Mouse (Mus musculus): ENCODE data around the gene Gm28047. TPM values are rescaled to one million over a fixed set of nuclear protein-coding genes. Genes with fewer than 3 reads are reported as not detected.
A peak's percentile ranks its signal among the peaks of the same experiment; 100 is the strongest.
"Not testable (repeated sequence)": the region's sequence is repeated elsewhere in the genome, so short reads cannot be mapped to it uniquely, and the experiment has no call there.

Gm28047 gene
- total RNA-seq, 4 experiments from 2014 or later, result 0.96 TPM; not detected in 3

DNA sequence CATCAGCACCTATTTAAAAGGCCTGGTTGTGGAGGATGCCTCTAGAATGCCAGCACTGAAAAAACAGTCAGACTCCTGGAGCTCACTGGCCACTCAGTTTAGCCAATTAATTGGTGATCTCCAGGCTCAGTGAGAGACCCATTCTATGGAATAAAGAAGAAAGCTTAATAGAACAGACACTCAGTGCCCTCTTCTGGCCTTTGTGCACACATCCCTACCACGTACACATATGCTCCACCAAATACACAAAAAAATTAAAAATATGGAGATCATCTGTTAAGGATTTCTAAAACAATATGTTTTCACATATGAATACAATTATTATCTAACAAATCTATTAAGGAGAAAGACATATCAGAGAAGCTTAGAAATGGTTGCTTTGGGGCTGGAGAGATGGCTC is 4.1 kb downstream of the Gm28047 start:
- DNase-seq (ENCODE audit: low spot score in 2 of 2), result no peak

DNA sequence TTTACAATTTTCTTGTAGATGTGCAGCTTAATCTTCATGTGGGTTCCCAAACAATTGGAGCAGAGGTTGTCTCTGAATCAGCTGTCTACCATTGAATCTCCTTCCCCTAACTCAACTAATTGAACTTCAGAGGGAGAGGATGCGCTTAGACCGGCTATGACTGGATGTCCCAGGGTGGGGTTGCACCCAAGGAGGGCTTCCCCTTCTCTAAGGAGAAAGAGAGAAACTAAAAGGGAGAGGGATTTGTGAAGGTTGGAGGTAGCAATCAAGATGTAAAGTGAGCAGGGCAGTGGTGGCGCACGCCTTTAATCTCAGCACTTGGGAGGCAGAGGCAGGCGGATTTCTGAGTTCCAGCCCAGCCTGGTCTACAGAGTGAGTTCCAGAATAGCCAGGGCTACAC is 5.4 kb downstream of the Gm28047 start:
- no peak for DNase-seq (ENCODE audit: low spot score in 2 of 2)

DNA sequence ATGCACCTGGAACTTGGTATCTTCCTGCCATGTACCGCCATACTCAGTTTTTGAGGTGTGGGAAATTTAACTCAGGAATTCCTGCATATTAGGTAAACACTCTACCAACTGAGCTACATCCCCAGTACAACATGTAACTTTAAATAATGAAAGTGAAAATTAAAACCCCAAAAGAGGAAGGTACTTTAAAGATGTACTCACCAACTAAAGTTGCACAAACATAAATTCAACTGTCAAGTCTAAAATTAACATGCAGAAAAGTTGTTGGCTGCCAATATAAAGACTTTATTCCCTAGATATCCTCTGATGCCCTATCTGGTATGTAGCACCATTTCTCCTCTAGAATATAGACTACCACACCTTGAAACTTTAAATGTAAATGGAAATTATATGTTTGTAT is 7.2 kb downstream of the Gm28047 start:
- DNase-seq (ENCODE audit: low spot score in 2 of 2), result no peak

DNA sequence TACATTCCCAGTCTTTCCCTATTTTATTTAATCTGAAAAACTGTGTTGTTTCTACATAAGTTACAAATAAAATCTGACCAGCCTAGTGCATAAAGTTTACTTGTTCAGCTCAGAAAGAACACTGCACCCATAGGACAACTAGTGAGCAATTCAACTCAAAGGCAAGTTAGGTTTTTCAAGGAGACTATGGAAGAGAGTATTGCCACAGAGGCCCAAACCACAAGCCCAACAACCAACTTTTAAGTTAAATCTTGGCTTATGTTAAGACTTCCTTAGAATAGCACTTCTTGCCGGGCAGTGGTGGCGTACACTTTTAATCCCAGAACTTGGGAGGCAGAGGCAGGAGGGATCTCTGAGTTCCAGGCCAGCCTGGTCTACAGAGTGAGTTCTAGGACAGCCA is 8.7 kb downstream of the Gm28047 start:
- DNase-seq (ENCODE audit: low spot score in 2 of 2), result no peak

DNA sequence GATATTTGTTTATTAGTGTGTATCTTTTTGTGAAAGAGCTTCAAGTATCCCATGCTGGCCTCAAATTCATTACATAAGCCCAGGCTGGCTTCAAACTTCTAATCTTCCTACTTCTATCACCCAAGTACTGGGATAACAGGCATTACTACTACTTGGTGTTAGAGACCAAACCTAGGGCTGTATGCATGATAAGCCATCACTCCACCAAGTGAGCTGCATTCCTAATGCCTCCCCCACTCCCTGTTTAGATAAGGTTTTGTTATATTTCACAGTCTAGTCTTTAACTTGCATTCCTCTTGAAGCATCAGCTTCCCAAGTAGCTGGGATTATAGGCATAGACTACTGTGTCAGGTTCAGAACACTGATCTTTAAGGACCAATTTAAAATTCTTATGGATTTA is 10.6 kb downstream of the Gm28047 start:
- DNase-seq (ENCODE audit: low spot score in 2 of 2), result no peak

DNA sequence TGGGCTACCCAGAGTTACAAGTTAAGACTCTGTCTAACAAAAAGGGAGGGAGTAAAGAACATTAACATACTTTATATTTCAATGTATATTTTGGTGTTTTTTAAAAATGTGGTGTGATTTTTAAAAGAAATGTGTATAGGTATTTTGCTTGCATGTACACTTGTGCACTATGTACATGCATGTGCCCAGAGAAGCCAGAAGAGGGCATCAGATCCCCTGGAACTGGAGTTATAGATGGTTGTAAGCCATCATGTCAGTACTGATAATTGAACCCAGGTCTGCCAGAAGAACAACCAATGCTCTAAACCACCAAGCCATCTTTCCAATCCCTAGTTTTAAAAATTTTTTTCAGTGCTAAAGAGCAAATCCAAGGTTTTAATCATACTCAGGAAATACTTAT is 11.9 kb downstream of the Gm28047 start:
- no peak for DNase-seq (ENCODE audit: low spot score in 2 of 2)

DNA sequence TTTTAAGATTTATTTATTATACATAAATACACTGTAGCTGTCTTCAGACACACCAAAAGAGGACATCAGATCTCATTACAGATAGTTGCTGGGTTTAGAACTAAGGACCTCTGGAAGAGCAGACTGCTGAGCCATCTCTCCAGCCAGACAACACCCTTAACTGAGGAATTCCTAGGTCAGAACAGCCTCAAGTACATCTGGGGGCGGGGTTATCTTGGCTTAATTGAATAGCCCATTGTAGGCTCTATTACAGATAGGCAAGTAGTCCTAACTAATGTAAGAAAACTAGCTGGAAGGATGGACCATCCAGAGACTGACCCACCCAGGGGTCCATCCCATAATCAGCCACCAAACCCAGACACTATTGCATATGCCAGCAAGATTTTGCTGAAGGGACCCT is 16.3 kb downstream of the Gm28047 start:
- not testable (repeated sequence) for DNase-seq (ENCODE audit: low spot score in 2 of 2)

DNA sequence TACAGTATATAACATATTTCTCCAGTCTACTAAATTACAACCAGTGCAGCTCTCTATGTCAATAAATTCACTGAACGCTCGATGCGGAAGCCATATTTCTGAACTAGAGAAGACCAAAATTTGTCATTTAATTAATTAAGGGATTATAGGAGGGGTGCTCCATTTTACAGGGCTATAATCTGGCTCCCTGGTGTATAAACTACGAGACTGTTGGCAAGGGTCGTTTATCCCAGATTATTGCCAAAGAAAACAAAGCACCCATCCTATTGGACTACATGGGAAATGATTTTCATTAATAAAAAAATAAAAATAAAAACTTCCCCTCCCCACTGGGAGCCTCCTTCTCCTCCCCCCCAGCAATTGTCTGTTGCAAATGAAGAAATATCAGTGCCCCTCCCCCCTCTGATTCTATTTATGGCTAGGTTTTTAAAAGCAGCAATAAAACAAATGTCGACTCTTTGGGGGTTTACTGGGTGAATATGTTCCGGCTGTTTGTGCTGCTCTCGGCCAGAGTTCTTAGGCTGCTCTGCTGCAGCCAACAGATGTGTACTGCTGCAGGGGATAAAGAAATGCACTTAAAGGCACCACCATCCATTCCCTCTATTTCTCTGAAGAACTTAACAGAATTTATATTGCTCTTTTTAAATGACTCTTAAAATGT is 30.7 kb downstream of the Gm28047 start:
- no peak for DNase-seq (ENCODE audit: low spot score in 2 of 2)

DNA sequence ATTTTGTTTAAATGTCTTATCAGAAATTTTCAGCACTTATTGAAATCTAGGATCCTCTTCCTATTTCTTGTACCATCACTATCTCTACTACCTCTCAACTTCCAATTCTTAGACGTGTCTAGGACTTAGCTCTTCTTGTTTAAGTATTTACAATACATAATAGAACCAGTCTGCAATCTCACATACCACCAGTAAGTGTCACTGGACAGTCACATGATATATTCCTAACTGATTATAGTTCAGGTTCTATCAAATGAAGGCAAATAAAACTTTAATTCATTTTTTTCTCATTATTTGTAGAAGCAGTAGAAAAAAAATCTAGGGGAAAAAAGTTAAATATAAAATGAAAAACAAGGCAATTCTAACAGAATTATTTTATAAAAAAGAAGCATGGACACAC is 32.2 kb downstream of the Gm28047 start:
- DNase-seq (ENCODE audit: low spot score in 2 of 2), result no peak

DNA sequence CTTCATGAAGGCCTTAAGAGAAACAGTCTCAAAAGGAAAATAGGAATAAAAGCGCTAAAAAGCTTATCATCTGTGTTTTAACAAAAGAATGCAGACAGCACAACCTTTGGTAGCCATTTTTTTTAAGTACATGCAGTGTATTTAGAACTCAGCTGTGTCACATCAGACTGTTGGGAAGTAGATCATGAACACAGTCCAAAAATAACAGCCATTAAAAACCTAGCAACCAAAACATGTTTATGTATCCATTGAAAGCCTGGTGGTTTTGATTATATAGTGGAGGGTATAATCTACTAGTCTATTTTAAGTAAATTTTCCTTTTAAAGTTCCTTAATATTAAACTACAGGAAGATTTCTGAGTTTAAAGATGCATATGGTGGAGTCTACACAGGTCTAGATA is 34.3 kb downstream of the Gm28047 start:
- DNase-seq (ENCODE audit: low spot score in 2 of 2), result no peak

DNA sequence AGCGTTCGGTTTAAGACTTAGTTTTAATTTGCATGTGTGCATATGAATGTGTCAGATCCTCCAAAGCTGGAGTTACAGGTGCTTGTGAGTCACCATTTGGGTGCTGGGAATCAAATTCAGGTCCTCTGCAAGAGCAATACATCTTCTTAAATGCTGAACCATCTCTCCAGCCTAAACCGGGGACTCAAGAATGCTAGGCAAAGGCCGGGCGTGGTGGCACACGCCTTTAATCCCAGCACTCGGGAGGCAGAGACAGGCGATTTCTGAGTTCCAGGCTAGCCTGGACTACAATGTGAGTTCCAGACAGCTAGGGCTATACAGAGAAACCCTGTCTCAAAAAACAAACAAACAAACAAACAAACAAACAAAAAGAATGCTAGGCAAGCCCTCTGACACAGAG is 35.0 kb downstream of the Gm28047 start:
- no peak for DNase-seq (ENCODE audit: low spot score in 2 of 2)

DNA sequence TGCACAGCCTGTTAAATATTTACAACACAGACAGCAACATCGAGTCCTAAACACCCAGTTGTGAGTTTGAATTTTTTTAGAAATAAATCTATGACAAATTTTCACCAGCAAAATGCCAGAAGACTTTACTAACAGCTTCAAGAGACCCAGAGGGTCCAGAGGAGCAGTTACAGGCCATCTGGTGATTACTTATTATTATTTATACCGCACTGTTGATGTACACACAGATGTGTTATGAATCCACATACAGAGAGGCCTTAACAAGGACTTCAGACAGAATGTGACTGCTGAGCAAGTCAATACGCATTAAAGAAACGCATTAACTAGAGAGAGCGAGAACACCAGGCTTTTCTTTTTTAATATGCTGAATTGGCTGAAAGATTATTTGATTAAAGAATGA is 39.4 kb downstream of the Gm28047 start:
- DNase-seq (ENCODE audit: low spot score in 2 of 2), result no peak

DNA sequence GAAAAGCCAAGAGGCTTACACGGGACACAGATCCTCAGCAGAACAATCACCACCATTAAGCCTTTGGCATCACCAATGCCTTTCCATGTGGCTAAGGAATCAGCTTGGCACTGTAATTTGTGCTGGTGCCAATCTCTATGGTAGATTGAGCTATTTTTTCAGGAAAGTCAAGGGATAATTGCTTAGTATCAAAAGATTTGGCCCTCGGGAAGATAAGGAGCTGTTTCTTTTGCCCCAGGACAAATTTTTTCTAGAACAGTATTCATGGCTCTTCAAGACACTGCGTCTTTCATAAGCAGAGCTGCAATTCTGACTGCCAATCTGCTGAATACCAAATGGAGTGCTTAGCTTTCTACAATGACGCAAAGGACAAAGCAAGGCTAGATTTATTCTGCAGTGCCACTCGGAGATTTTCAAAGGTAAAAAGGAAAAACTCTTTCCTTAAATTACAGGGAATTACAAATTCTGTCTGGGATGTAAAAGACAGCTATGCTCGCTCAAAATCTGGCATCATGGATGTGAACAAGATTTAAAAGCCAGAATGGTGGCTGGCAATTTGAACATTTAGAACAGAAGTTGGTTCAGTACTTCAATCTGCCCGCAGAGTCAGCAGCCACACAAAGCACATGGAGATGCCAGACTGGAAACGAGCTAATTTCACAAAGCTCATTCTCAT is 41.0 kb downstream of the Gm28047 start:
- DNase-seq (ENCODE audit: low spot score in 2 of 2), result peak; percentile 72

DNA sequence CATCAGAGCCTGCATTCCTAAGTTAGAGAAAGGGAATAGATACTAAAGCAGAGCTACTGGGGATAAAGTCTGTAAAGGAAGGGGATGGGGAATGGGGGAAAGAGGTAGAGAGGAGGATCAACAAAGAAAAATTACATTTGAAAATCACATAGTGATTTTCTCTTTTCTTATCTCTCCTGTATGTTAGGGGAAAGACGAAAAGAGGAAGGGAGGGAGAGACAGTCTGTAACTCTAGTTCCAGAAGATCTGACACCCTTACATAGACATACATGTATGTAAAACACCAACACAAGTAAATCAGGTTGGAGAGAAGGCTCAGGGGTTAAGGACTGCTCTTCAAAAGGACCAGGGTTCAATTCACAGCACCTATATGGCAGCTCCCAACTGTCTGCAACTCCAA is 43.7 kb downstream of the Gm28047 start:
- no peak for DNase-seq (ENCODE audit: low spot score in 2 of 2)

DNA sequence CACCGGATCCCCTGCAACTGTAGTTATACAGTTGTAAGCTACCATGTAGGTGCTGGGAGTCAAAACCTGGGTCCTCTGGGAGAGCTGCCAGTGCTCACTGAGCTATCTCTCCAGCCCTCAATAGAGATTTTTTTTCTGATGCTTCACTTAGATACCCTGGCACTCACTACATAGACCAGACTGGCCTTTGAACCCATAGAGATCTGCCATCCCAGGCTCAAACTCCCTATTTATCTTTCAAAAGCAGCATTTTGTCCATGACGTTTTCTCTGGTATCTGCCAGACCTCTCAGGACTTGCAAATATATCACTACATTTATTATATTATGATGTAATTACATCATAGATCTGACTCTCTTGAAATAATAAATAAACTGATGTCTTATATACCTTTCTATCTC is 46.5 kb downstream of the Gm28047 start:
- DNase-seq (ENCODE audit: low spot score in 2 of 2), result no peak

DNA sequence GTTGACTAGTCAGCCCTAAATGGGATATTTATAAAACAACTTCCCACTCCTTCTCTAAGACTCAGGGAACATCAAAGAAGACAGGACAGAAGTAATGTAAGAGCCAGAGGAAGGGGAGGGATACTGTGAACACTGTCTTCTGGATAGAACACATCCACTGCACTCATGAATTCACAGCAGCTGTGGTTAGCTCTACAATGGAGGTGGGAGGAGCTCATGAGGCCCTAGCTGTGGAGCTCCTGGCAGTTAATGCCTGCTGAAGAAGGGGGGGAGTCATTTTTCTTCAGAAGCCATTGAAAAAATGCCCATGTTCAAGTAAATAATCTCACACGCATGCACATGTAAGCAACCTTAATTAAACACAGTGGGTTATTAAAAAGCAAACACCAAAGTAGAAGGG is 47.9 kb downstream of the Gm28047 start:
- DNase-seq (ENCODE audit: low spot score in 2 of 2), result no peak

DNA sequence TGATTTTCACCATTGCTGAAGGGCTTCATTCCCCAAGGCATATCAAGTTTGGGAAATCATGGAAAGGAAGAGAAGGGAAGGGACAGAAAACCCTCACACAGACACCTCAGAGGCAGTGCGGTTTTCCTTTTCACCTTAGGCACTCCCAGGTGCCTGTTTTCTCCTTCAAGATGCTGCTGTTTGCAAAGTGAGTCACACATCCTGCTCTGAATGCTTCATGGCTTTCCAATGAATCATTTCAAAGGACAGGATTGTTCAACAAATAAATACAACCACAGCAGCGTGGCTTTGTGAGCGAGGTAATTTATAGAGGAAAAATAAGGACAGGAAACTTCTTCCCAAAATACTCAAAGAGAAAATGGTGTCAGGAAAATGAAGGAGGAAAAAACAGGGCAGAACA is 52.8 kb downstream of the Gm28047 start:
- no peak for DNase-seq (ENCODE audit: low spot score in 2 of 2)

DNA sequence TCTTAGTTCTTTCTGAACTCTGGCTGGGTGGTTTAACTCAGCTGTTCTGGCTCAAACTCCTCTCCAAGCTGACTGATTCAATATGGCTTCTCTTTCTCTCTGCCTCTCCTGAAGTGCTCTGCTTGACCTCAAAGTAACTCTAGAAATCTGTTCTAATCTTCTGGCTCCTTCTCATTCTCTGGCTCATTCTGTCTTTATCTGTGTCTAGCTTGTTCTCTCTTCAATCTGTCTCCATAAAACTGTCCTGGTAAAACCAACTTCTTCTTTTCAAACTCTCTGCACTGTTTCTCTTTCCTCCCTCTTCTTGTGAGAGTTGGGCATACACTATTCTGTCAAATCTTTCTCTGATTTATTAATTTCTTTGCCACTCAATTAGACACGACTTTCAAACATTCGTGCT is 57.0 kb downstream of the Gm28047 start:
- no peak for DNase-seq (ENCODE audit: low spot score in 2 of 2)

DNA sequence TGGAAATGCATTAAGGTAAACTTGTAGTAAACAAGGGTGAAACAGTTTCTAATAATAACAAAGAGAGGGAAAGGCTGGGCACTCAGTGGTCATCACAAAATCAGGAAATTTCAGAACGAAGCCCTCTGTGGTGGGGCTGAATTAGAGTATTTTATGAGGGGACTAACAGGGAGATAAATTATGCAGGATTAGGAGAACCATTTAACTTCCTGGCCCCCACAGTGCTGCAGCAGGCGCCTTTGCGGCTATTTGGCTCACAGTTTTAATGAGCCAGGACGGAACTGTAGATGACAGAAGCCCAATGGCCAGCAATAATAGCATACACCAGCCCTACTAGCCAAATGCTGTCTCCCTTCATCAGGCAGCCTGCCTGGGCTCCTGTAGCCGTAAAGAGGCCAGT is 61.2 kb downstream of the Gm28047 start:
- no peak for DNase-seq (ENCODE audit: low spot score in 2 of 2)

DNA sequence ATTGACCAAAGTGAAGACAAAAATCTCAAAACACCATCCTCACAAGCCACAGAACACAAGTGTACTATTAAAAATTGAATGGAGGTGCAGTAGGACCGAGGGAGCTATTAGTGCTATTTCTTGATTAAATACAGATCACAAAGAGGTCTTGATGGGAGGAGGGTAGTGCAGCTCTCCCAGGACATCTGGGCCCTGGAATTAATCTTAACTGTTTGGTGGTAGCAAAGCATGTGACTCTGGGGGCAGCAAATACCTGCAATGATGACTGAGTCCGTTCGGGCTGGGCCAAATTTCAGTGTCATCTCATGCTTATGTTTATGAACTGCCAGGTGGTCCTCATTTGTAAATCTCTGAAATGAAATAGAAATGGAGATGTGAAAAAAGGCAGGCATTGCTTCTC is 61.8 kb downstream of the Gm28047 start:
- DNase-seq (ENCODE audit: low spot score in 2 of 2), result no peak

DNA sequence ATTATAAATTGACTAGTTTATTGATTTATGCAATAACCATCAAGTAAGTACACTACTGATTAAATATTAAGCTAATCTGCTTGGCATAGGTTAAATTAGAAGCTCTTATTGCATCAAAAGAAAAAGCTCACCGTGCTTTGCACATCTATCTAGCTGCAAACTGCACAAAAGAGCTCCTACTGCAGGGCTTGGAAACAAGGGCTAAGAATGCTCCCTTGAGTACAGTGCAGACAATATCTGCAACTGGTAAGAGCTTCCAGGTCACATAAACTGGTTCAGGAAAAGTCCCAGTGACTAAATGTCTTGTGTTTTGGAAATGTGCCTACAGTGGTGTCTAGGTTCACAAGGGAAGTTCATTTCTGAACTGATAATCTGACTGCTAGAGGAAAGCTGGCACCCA is 62.4 kb downstream of the Gm28047 start:
- no peak for DNase-seq (ENCODE audit: low spot score in 2 of 2)

DNA sequence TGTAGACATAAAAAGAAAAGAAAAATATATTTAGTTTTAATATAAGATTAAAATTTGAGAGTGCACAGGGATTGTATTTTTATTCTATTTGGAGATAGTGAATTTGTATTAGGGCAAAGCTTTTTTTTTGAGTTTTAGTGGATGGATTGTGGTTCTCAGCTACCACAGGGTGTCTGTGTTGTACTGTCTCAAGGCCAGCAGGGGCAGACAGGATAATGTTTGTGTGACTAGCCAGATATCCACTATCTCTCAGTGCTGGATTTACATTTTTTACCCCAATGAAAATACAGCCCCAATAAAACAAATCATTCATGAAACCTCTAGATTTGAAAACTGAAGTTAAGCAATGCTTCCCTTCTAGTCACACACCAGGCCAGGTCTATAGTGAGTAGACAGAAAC is 67.3 kb downstream of the Gm28047 start:
- DNase-seq (ENCODE audit: low spot score in 2 of 2), result no peak

DNA sequence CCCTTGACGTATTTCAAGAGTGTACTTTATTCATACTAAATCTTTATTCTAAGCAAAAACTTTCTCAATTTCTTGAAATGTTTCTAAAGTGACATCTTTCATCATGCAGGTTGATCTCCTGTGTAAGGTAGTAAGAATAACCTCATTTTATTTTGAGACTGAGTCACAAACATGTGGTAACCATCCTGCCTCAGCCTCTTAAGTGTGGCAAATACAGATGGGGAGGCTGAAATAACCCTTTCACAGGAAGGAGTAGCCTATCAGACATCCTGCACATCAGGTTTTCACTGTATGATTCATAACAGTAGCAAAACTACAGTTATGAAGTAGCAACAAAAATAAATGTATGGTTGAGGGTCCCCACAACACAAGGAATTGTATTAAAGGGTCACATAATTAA is 69.3 kb downstream of the Gm28047 start:
- DNase-seq (ENCODE audit: low spot score in 2 of 2), result no peak

DNA sequence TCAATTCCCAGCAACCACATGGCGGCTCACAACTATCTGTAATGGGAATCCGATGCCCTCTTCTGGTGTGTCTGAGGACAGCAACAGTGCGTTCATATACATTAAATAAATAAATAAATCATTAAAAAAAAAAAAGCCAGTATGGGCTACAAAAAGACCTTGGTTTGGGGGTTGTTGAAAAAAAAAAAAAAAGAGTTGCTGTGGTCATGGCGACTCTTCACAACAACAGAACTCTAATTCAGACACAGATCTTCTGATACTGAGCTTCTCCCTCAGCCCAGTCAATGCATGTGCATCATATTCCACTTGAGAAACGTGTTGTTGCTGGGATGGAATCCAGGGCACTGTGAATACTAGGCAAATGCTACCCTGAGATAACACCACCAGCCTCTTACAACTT is 72.3 kb downstream of the Gm28047 start:
- DNase-seq (ENCODE audit: low spot score in 2 of 2), result no peak
